Mouse (Mus musculus): ENCODE data around the gene Rexo5.

- no peak for TF ChIP-seq POLR2A (IDR thresholded peaks at IDR 0.05; ENCODE audit: control insufficient read depth, extremely low read depth, insufficient read depth, low read length, poor library complexity)
- TF ChIP-seq CTCF (IDR thresholded peaks at IDR 0.05; ENCODE audit: borderline replicate concordance, control insufficient read depth, extremely low read depth, insufficient read depth, low read length, poor library complexity): no peak
Observed at GRCm38 (mm10) chr7:119800488-119800887, 6.7 kb downstream of the Rexo5 start.
